Mouse (Mus musculus): ENCODE measurements at regions not wholly inside any gene's neighbourhood (a gene's known extent, or its start where the extent isn't known, plus 50 kb on each side); places are given as distances from the start of the nearest gene placed in this dataset.
A peak's percentile ranks its signal among the peaks of the same experiment; 100 is the strongest.

GRCm38 (mm10) chr14:99771009-99771408 is 472.5 kb downstream of the Klf5 start:
- H3K4me2 ChIP-seq, result no peak overlapping the region
- H3K9me3 ChIP-seq, result no peaks in the 10 kb centered on the region
- 95% methylated on average over 1 of the region's 1 CpGs for WGBS
- ATAC-seq (ENCODE audit: low FRiP score), result no peak
- H3K4me3 ChIP-seq, result no peak overlapping the region
- H3K36me3 ChIP-seq, result no peaks in the 10 kb centered on the region
- H3K27ac ChIP-seq, result no peak overlapping the region
- H3K4me1 ChIP-seq (replicated peaks), result no peaks in the 10 kb centered on the region
- H3K9ac ChIP-seq, result no peak overlapping the region
- no peaks in the 10 kb centered on the region for H3K27me3 ChIP-seq

- H3K4me2 ChIP-seq, result no peak overlapping the region
- no peak overlapping the region for H3K9ac ChIP-seq
- WGBS, result 78% methylated on average over 19 of the region's 19 CpGs
- no peaks in the 10 kb centered on the region for H3K4me1 ChIP-seq (replicated peaks)
- no peak overlapping the region for H3K27ac ChIP-seq
- no peaks in the 10 kb centered on the region for H3K9me3 ChIP-seq
- H3K27me3 ChIP-seq, result no peaks in the 10 kb centered on the region
- ATAC-seq (ENCODE audit: low FRiP score), result no peak
- no peak overlapping the region for H3K4me3 ChIP-seq
- H3K36me3 ChIP-seq, result no peaks in the 10 kb centered on the region
Measured at GRCm38 (mm10) chr14:99772774-99773423, 474.4 kb downstream of the Klf5 start.

GRCm38 (mm10) chr14:99778477-99778876 is 480.0 kb downstream of the Klf5 start:
- Histone ChIP-seq H3K4me1 (replicated peaks) (no peaks in the 10 kb centered on the region), H3K27me3 (no peaks in the 10 kb centered on the region)
- no peak for ATAC-seq (ENCODE audit: low FRiP score)

GRCm38 (mm10) chr14:99778957-99779356 is 480.5 kb downstream of the Klf5 start:
- WGBS, result 79% methylated on average over 4 of the region's 4 CpGs
- no peaks in the 10 kb centered on the region for H3K9me3 ChIP-seq
- no peaks in the 10 kb centered on the region for H3K4me1 ChIP-seq (replicated peaks)
- no peak overlapping the region for H3K4me3 ChIP-seq
- H3K27ac ChIP-seq, result no peak overlapping the region
- H3K27me3 ChIP-seq, result no peaks in the 10 kb centered on the region
- H3K36me3 ChIP-seq, result no peaks in the 10 kb centered on the region
- H3K4me2 ChIP-seq, result no peak overlapping the region
- no peak overlapping the region for H3K9ac ChIP-seq
- no peak for ATAC-seq (ENCODE audit: low FRiP score)

More at GRCm38 (mm10) chr14:99778477-99778876, 480.0 kb downstream of the Klf5 start:
- WGBS, result 58% methylated on average over 8 of the region's 8 CpGs
- H3K9me3 ChIP-seq, result no peaks in the 10 kb centered on the region
- no peaks in the 10 kb centered on the region for H3K36me3 ChIP-seq
- H3K9ac ChIP-seq, result no peak overlapping the region
- H3K4me3 ChIP-seq, result no peak overlapping the region
- no peak overlapping the region for H3K4me2 ChIP-seq
- H3K27ac ChIP-seq, result no peak overlapping the region

GRCm38 (mm10) chr14:99783646-99784045 is 485.2 kb downstream of the Klf5 start:
- H3K9me3 ChIP-seq, result no peaks in the 10 kb centered on the region
- no peak overlapping the region for H3K4me3 ChIP-seq
- H3K36me3 ChIP-seq, result no peaks in the 10 kb centered on the region
- 90% methylated on average over 1 of the region's 1 CpGs for WGBS
- no peak for ATAC-seq (ENCODE audit: low FRiP score)
- no peak overlapping the region for H3K27ac ChIP-seq
- H3K4me2 ChIP-seq, result no peak overlapping the region
- H3K27me3 ChIP-seq, result no peaks in the 10 kb centered on the region
- no peak overlapping the region for H3K9ac ChIP-seq
- H3K4me1 ChIP-seq (replicated peaks), result no peaks in the 10 kb centered on the region

GRCm38 (mm10) chr14:99785106-99785505 is 486.6 kb downstream of the Klf5 start:
- 86% methylated on average over 5 of the region's 5 CpGs for WGBS
- Histone ChIP-seq H3K4me2 (no peak overlapping the region), H3K9ac (no peak overlapping the region), H3K4me1 (replicated peaks) (no peaks in the 10 kb centered on the region), H3K36me3 (no peaks in the 10 kb centered on the region), H3K9me3 (no peaks in the 10 kb centered on the region), H3K27ac (no peak overlapping the region), H3K4me3 (no peak overlapping the region), H3K27me3 (no peaks in the 10 kb centered on the region)
- ATAC-seq (ENCODE audit: low FRiP score), result no peak

GRCm38 (mm10) chr14:99786367-99786766 is 487.9 kb downstream of the Klf5 start:
- no peaks in the 10 kb centered on the region for H3K36me3 ChIP-seq
- H3K27me3 ChIP-seq, result no peaks in the 10 kb centered on the region
- no peaks in the 10 kb centered on the region for H3K4me1 ChIP-seq (replicated peaks)
- H3K9ac ChIP-seq, result no peak overlapping the region
- H3K4me3 ChIP-seq, result no peak overlapping the region
- H3K9me3 ChIP-seq, result no peaks in the 10 kb centered on the region
- H3K4me2 ChIP-seq, result no peak overlapping the region
- ATAC-seq (ENCODE audit: low FRiP score), result no peak
- WGBS, result 90% methylated on average over 1 of the region's 1 CpGs
- H3K27ac ChIP-seq, result no peak overlapping the region

GRCm38 (mm10) chr14:99788185-99788584 is 489.7 kb downstream of the Klf5 start:
- 90% methylated on average over 3 of the region's 3 CpGs for WGBS
- Histone ChIP-seq H3K9ac (no peak overlapping the region), H3K9me3 (no peaks in the 10 kb centered on the region), H3K4me3 (no peak overlapping the region), H3K4me2 (no peak overlapping the region), H3K27me3 (no peaks in the 10 kb centered on the region), H3K27ac (no peak overlapping the region), H3K4me1 (replicated peaks) (no peaks in the 10 kb centered on the region), H3K36me3 (no peaks in the 10 kb centered on the region)
- no peak for ATAC-seq (ENCODE audit: low FRiP score)

- H3K27me3 ChIP-seq, result no peaks in the 10 kb centered on the region
- no peaks in the 10 kb centered on the region for H3K4me1 ChIP-seq (replicated peaks)
- no peak overlapping the region for H3K27ac ChIP-seq
- peaks cover 2% of the 10 kb centered on the region; the same call in 1 of the 2 replicates for H3K9me3 ChIP-seq
- WGBS, result 83% methylated on average over 4 of the region's 4 CpGs
- H3K36me3 ChIP-seq, result no peaks in the 10 kb centered on the region
- ATAC-seq (ENCODE audit: low FRiP score), result no peak
- no peak overlapping the region for H3K4me2 ChIP-seq
- H3K9ac ChIP-seq, result no peak overlapping the region
- no peak overlapping the region for H3K4me3 ChIP-seq
Measured at GRCm38 (mm10) chr14:99796293-99796692, 488.2 kb downstream of the Klf12 start.

- Histone ChIP-seq H3K4me3 (no peak overlapping the region), H3K36me3 (no peaks in the 10 kb centered on the region), H3K9me3 (peaks cover 3% of the 10 kb centered on the region; the same call in 1 of the 2 replicates), H3K9ac (no peak overlapping the region), H3K27ac (0 out of 2 replicates have a peak overlapping the region, but pooled peaks have one; percentile 50), H3K27me3 (no peaks in the 10 kb centered on the region), H3K4me1 (replicated peaks) (peaks cover 6% of the 10 kb centered on the region; the same call in 1 of the 2 replicates), H3K4me2 (no peak overlapping the region)
- ATAC-seq (ENCODE audit: low FRiP score), result no peak
- 44% methylated on average over 1 of the region's 1 CpGs for WGBS
Measured at GRCm38 (mm10) chr14:99806052-99806451, 478.4 kb downstream of the Klf12 start.

- Histone ChIP-seq H3K36me3 (no peaks in the 10 kb centered on the region), H3K4me2 (no peak overlapping the region), H3K4me3 (no peak overlapping the region), H3K4me1 (replicated peaks) (peaks cover 6% of the 10 kb centered on the region; the same call in 1 of the 2 replicates), H3K9me3 (no peaks in the 10 kb centered on the region), H3K27me3 (no peaks in the 10 kb centered on the region), H3K9ac (no peak overlapping the region), H3K27ac (peak overlapping the region; percentile 50)
- WGBS, result 45% methylated on average over 5 of the region's 5 CpGs
- 0 out of 2 replicates have a peak, but pooled peaks have one; percentile 61 for ATAC-seq (ENCODE audit: low FRiP score)
Measured at GRCm38 (mm10) chr14:99806599-99806998, 477.9 kb downstream of the Klf12 start.

GRCm38 (mm10) chr14:99812741-99813485 is 471.6 kb downstream of the Klf12 start:
- Histone ChIP-seq H3K9ac (no peak overlapping the region), H3K9me3 (no peaks in the 10 kb centered on the region), H3K4me2 (no peak overlapping the region), H3K27me3 (no peaks in the 10 kb centered on the region), H3K27ac (no peak overlapping the region), H3K36me3 (no peaks in the 10 kb centered on the region), H3K4me1 (replicated peaks) (no peaks in the 10 kb centered on the region), H3K4me3 (no peak overlapping the region)
- 90% methylated on average over 6 of the region's 6 CpGs for WGBS
- no peak for ATAC-seq (ENCODE audit: low FRiP score)
